Mouse (Mus musculus): Measurements from ENCODE around the gene Slc25a43.
"Not testable (repeated sequence)": the region's sequence is repeated elsewhere in the genome, so short reads cannot be mapped to it uniquely, and the experiment has no call there.

The Slc25a43 gene

GRCm38 (mm10) chrX:36794571-36794970, 51.1 kb downstream of the Slc25a43 start:
- no peak for DNase-seq

- DNase-seq, result peak; percentile 91
Measured at GRCm38 (mm10) chrX:36795424-36796162, 52.1 kb downstream of the Slc25a43 start, which contains the start of gene Slc25a5. Slc25a5 (plus strand) TSS chrX:36795651.

- peak; percentile 87 for DNase-seq
Measured at GRCm38 (mm10) chrX:36796163-36796581, 52.7 kb downstream of the Slc25a43 start.

GRCm38 (mm10) chrX:36796734-36797133, 53.3 kb downstream of the Slc25a43 start:
- DNase-seq, result not testable (repeated sequence)

- no peak for DNase-seq
Measured at GRCm38 (mm10) chrX:36799131-36799879, 55.8 kb downstream of the Slc25a43 start.

- no peak for DNase-seq
Measured at GRCm38 (mm10) chrX:36803189-36803588, 59.7 kb downstream of the Slc25a43 start.

- DNase-seq, result peak; percentile 57
Measured at GRCm38 (mm10) chrX:36804196-36804595, 60.7 kb downstream of the Slc25a43 start.

- DNase-seq, result no peak
Measured at GRCm38 (mm10) chrX:36805466-36806235, 62.2 kb downstream of the Slc25a43 start.

- DNase-seq, result peak; percentile 94
Measured at GRCm38 (mm10) chrX:36807360-36808317, 64.2 kb downstream of the Slc25a43 start.

- DNase-seq, result no peak
Measured at GRCm38 (mm10) chrX:36808318-36808683, 64.8 kb downstream of the Slc25a43 start.

GRCm38 (mm10) chrX:36811377-36811776, 67.9 kb downstream of the Slc25a43 start:
- DNase-seq, result peak; percentile 62

- no peak for DNase-seq
Measured at GRCm38 (mm10) chrX:36814161-36814836, 70.8 kb downstream of the Slc25a43 start.

GRCm38 (mm10) chrX:36815022-36815421, 71.6 kb downstream of the Slc25a43 start:
- DNase-seq, result no peak

GRCm38 (mm10) chrX:36815439-36815838, 72.0 kb downstream of the Slc25a43 start:
- no peak for DNase-seq

- DNase-seq, result no peak
Measured at GRCm38 (mm10) chrX:36816368-36816899, 73.0 kb downstream of the Slc25a43 start.

- DNase-seq, result no peak
Measured at GRCm38 (mm10) chrX:36816953-36817441, 73.5 kb downstream of the Slc25a43 start.

GRCm38 (mm10) chrX:36819575-36819974, 76.1 kb downstream of the Slc25a43 start:
- DNase-seq, result no peak

GRCm38 (mm10) chrX:36820201-36820600, 76.7 kb downstream of the Slc25a43 start:
- DNase-seq, result peak; percentile 72

GRCm38 (mm10) chrX:36823932-36824711, 80.7 kb downstream of the Slc25a43 start:
- no peak for DNase-seq

GRCm38 (mm10) chrX:36825032-36825431, 81.6 kb downstream of the Slc25a43 start:
- no peak for DNase-seq
